Mouse (Mus musculus) liver, embryonic 16.5 days (tissue): ENCODE data around the gene Tram2. TPM values are rescaled to one million over a fixed set of nuclear protein-coding genes. Genes with fewer than 3 reads are reported as not detected.

Experiments used
- ATAC-seq: fragments of 200-750 bp; cut with Nextera tagmentation; 2 replicates; pipeline ENCODE4 v1.8.0; 2017; ENCODE audit warnings: low read depth, mild to moderate bottlenecking, moderate number of reproducible peaks, moderate library complexity
- H3K27ac ChIP-seq: fragments of 300-500 bp; sonication (generic); 2 replicates; pipeline ENCODE4 v1.5.1; 2014; ENCODE audit warnings: mild to moderate bottlenecking, low read length
- H3K27me3 ChIP-seq: fragments of 300-500 bp; sonication (generic); 2 replicates; pipeline ENCODE4 v1.6.1; 2014; ENCODE audit warnings: low read depth, low read length, mixed read lengths; ENCODE audit not compliant: control insufficient read depth, insufficient read depth
- H3K36me3 ChIP-seq: fragments of 300-500 bp; sonication (generic); 2 replicates; pipeline ENCODE4 v1.6.1; 2014; ENCODE audit warnings: mild to moderate bottlenecking; ENCODE audit not compliant: control insufficient read depth, insufficient read depth
- H3K4me1 ChIP-seq: fragments of 300-500 bp; sonication (generic); 2 replicates; pipeline ENCODE4 v1.6.1; 2014; ENCODE audit warnings: low read depth, low read length, mixed read lengths; ENCODE audit not compliant: control insufficient read depth
- H3K4me2 ChIP-seq: fragments of 300-500 bp; sonication (generic); 2 replicates; pipeline ENCODE4 v1.6.1; 2014; ENCODE audit warnings: low read depth, low read length, mixed read lengths
- H3K4me3 ChIP-seq: fragments of 300-500 bp; sonication (generic); 2 replicates; pipeline ENCODE4 v1.5.1; 2014; ENCODE audit warnings: low read depth, mild to moderate bottlenecking, low read length
- H3K9ac ChIP-seq: fragments of 300-500 bp; sonication (generic); 2 replicates; pipeline ENCODE4 v1.6.1; 2014; ENCODE audit warnings: low read depth, low read length
- H3K9me3 ChIP-seq: fragments of 300-500 bp; sonication (generic); replicated peaks from 2 replicates; pipeline ENCODE4 v1.6.1; 2016; ENCODE audit warnings: low read length; ENCODE audit not compliant: control insufficient read depth
- WGBS: fragments of 180-500 bp; shearing (Covaris S2); extraction: QIAGEN DNeasy Blood & Tissue Kit; methylation state at CpG from one replicate; pipeline ENCODE4 v1.1.7; 2014; ENCODE audit not compliant: insufficient replicate concordance; 5-methylcytosine and 5-hydroxymethylcytosine counted together
- polyA plus RNA-seq: library from polyadenylated mRNA; unstranded; fragments of >200 nt; fragmentation: Nextera tagmentation; extraction: Ambion mirVana; gene quantifications from 2 replicates; pipeline ENCODE4 v1.2.1, GENCODE M21; 2015

The Tram2 gene
- polyA plus RNA-seq, 1 experiment from 2014 or later: 2.0 TPM

- WGBS: 53% methylated on average over 7 of the region's 7 CpGs
- Histone ChIP-seq H3K36me3 (no peaks in the 10 kb centered on the region), H3K27me3 (no peaks in the 10 kb centered on the region), H3K9me3 (no peaks in the 10 kb centered on the region), H3K27ac (no peak overlapping the region), H3K4me1 (no peaks in the 10 kb centered on the region), H3K9ac (no peak overlapping the region), H3K4me3 (no peak overlapping the region), H3K4me2 (no peak overlapping the region)
- no peak for ATAC-seq
Observed at GRCm38 (mm10) chr1:20995331-20995986, 83.6 kb downstream of the Tram2 start.

GRCm38 (mm10) chr1:20994338-20994737 lies 84.7 kb downstream of the Tram2 start:
- Histone ChIP-seq H3K27ac (no peak overlapping the region), H3K4me1 (no peaks in the 10 kb centered on the region), H3K9ac (no peak overlapping the region), H3K27me3 (no peaks in the 10 kb centered on the region), H3K9me3 (no peaks in the 10 kb centered on the region), H3K36me3 (no peaks in the 10 kb centered on the region), H3K4me3 (no peak overlapping the region), H3K4me2 (no peak overlapping the region)
- WGBS: 35% methylated on average over 5 of the region's 5 CpGs
- no peak for ATAC-seq

GRCm38 (mm10) chr1:20993690-20994089 lies 85.3 kb downstream of the Tram2 start:
- H3K9ac ChIP-seq: no peak overlapping the region
- H3K4me2 ChIP-seq: no peak overlapping the region
- H3K27ac ChIP-seq: no peak overlapping the region
- 33% methylated on average over 3 of the region's 3 CpGs for WGBS
- no peaks in the 10 kb centered on the region for H3K27me3 ChIP-seq
- no peaks in the 10 kb centered on the region for H3K36me3 ChIP-seq
- no peaks in the 10 kb centered on the region for H3K9me3 ChIP-seq
- H3K4me1 ChIP-seq: no peaks in the 10 kb centered on the region
- no peak overlapping the region for H3K4me3 ChIP-seq
- no peak for ATAC-seq

GRCm38 (mm10) chr1:20989461-20990083 lies 89.5 kb downstream of the Tram2 start:
- Histone ChIP-seq H3K27me3 (no peaks in the 10 kb centered on the region), H3K4me3 (no peak overlapping the region), H3K36me3 (no peaks in the 10 kb centered on the region), H3K27ac (no peak overlapping the region), H3K4me2 (no peak overlapping the region), H3K4me1 (no peaks in the 10 kb centered on the region), H3K9me3 (no peaks in the 10 kb centered on the region), H3K9ac (no peak overlapping the region)
- no peak for ATAC-seq
- 59% methylated on average over 11 of the region's 11 CpGs for WGBS

GRCm38 (mm10) chr1:20986378-20987056 lies 92.5 kb downstream of the Tram2 start:
- no peak overlapping the region for H3K4me3 ChIP-seq
- H3K27me3 ChIP-seq: no peaks in the 10 kb centered on the region
- H3K27ac ChIP-seq: no peak overlapping the region
- no peak overlapping the region for H3K4me2 ChIP-seq
- no peaks in the 10 kb centered on the region for H3K9me3 ChIP-seq
- 34% methylated on average over 10 of the region's 10 CpGs for WGBS
- no peaks in the 10 kb centered on the region for H3K36me3 ChIP-seq
- no peaks in the 10 kb centered on the region for H3K4me1 ChIP-seq
- H3K9ac ChIP-seq: no peak overlapping the region
- ATAC-seq: no peak

- ATAC-seq: no peak
- H3K4me3 ChIP-seq: no peak overlapping the region
- H3K9ac ChIP-seq: no peak overlapping the region
- H3K4me2 ChIP-seq: no peak overlapping the region
- no peaks in the 10 kb centered on the region for H3K27me3 ChIP-seq
- H3K27ac ChIP-seq: no peak overlapping the region
- no peaks in the 10 kb centered on the region for H3K36me3 ChIP-seq
- no peaks in the 10 kb centered on the region for H3K4me1 ChIP-seq
- 54% methylated on average over 4 of the region's 4 CpGs for WGBS
- no peaks in the 10 kb centered on the region for H3K9me3 ChIP-seq
Observed at GRCm38 (mm10) chr1:20984582-20984981, 94.4 kb downstream of the Tram2 start.

GRCm38 (mm10) chr1:20984103-20984502 lies 94.9 kb downstream of the Tram2 start:
- H3K27ac ChIP-seq: no peak overlapping the region
- no peak overlapping the region for H3K4me3 ChIP-seq
- ATAC-seq: no peak
- no peaks in the 10 kb centered on the region for H3K36me3 ChIP-seq
- no peaks in the 10 kb centered on the region for H3K27me3 ChIP-seq
- no peaks in the 10 kb centered on the region for H3K4me1 ChIP-seq
- WGBS: 41% methylated on average over 2 of the region's 2 CpGs
- no peaks in the 10 kb centered on the region for H3K9me3 ChIP-seq
- no peak overlapping the region for H3K9ac ChIP-seq
- H3K4me2 ChIP-seq: no peak overlapping the region

- Histone ChIP-seq H3K4me3 (no peak overlapping the region), H3K27ac (no peak overlapping the region), H3K9me3 (no peaks in the 10 kb centered on the region), H3K27me3 (no peaks in the 10 kb centered on the region), H3K36me3 (no peaks in the 10 kb centered on the region), H3K9ac (no peak overlapping the region), H3K4me2 (no peak overlapping the region), H3K4me1 (no peaks in the 10 kb centered on the region)
- no peak for ATAC-seq
- 60% methylated on average over 6 of the region's 6 CpGs for WGBS
Observed at GRCm38 (mm10) chr1:20981764-20982163, 97.3 kb downstream of the Tram2 start.

GRCm38 (mm10) chr1:20980553-20980952 lies 98.5 kb downstream of the Tram2 start:
- Histone ChIP-seq H3K4me1 (no peaks in the 10 kb centered on the region), H3K4me3 (no peak overlapping the region), H3K27me3 (no peaks in the 10 kb centered on the region), H3K9ac (no peak overlapping the region), H3K27ac (no peak overlapping the region), H3K4me2 (no peak overlapping the region), H3K9me3 (no peaks in the 10 kb centered on the region), H3K36me3 (no peaks in the 10 kb centered on the region)
- 46% methylated on average over 1 of the region's 1 CpGs for WGBS
- ATAC-seq: no peak
